Mouse (Mus musculus) thymus, adult 18-20 months (tissue): ENCODE results near the gene Tmprss12.
"Not testable (repeated sequence)": the region's sequence is repeated elsewhere in the genome, so short reads cannot be mapped to it uniquely, and the experiment has no call there.

Experiments
- DNase-seq, 2 experiments: peaks; one replicate each; pipeline ENCODE4 v3.0.0; 2022; ENCODE audit warnings: mixed read lengths in 2 of 2

The Tmprss12 gene

GRCm38 (mm10) chr15:100328089-100328488 lies 47.5 kb downstream of the Tmprss12 start:
- not testable (repeated sequence) for DNase-seq

- not testable (repeated sequence) for DNase-seq
These were observed 48.7 kb downstream of the Tmprss12 start for GRCm38 (mm10) chr15:100329336-100329735.

- DNase-seq, result no peak
These were observed 50.1 kb downstream of the Tmprss12 start for GRCm38 (mm10) chr15:100330739-100331138.

- DNase-seq, result not testable (repeated sequence)
These were observed 51.7 kb downstream of the Tmprss12 start for GRCm38 (mm10) chr15:100332077-100332961.

DNA sequence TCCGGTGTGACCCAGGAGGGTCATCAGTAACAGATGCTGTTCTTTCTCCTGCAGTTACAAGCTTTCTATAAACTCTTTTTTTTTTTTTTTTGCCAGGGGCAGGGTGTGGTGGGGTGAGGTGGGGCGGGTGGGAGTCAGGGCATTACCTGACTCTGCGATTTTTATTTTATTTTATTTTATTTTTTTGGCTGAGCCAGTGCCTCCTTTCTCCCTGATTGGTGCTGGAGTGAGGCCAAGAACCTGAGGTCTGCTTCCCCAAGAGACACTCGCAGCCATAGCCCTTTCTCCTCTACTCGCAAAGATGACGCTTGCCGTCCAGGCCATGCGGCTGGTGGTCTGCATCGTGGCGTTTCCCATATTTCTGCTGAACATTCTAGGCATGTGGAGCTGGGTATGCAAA lies 54.0 kb downstream of the Tmprss12 start, which contains the start of gene Mettl7a3:
Gene Mettl7a3, plus strand, starts transcription at position 301 of the 400 bp plus-strand sequence.
- DNase-seq, result no peak

- DNase-seq, result not testable (repeated sequence)
These were observed 56.7 kb downstream of the Tmprss12 start for GRCm38 (mm10) chr15:100337328-100337727.

GRCm38 (mm10) chr15:100337847-100338246 lies 57.2 kb downstream of the Tmprss12 start:
- DNase-seq, result peak; percentile 26 to 36

DNA sequence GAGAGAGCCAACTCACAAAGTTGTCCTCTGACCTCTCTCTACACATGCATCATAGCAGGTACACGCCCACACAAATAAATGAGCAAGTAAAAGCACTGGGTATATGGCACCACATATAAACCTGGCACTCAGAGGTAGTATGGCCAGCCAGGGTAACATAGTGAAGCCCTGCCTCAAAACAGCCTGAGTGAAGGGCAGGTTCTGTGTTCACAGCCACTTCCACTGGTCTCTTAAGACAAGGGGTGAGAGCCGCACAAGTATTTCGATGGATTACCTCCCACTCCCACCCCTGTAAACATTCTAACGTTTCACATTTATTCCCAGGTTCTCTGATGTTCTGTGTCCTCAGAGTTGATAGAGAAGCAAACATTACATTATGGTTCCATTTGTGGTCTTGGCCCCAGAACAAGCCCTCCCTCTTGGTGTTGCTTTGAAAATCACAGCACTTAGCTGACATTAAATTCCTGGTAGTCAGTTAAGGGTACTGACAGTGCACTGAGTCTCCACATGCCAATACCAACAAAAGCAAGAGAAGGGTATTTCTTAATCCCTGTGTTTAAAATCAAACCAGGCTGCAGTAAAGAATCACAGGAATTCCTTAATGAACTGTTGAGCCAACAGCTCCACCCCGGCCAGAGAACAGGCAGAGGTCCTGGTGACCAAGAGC lies 60.8 kb downstream of the Tmprss12 start:
- not testable (repeated sequence) for DNase-seq
